Mouse (Mus musculus): ENCODE data around the gene Epha4. TPM values are rescaled to one million over a fixed set of nuclear protein-coding genes. Genes with fewer than 3 reads are reported as not detected.

The Epha4 gene
- polyA plus RNA-seq, 1 experiment, result 5.2 TPM

DNA sequence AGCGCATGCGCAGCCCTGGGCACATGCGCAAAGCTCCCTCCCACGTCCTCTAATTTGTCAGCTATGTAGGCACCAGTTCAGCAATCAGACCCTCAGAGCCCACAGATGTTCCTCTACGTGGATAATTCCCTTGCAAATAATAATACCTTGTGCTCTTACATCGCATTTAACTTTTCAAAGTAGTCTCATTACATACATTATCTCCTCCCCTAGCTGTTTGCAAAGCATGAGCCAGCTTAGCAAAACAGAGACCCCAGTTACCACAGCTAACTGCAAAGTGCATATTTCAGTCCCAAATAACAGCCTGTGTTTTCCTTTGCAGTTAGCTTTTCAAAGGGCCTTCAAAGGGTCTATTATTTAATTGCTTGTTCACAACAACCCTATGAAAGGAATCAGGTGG, 123.3 kb downstream of the Epha4 start:
- Histone ChIP-seq H3K27me3 (replicated peaks; ENCODE audit: control insufficient read depth, insufficient read depth, low read length) (no peaks in the 10 kb centered on the region), H3K4me1 (ENCODE audit: control insufficient read depth, insufficient read depth, low read length) (no peaks in the 10 kb centered on the region), H3K27ac (ENCODE audit: insufficient read depth, low read depth, low read length) (no peak overlapping the region), H3K4me3 (ENCODE audit: insufficient read depth, low read depth, low read length) (no peak overlapping the region), H3K36me3 (ENCODE audit: control insufficient read depth, insufficient read depth, low read length) (no peaks in the 10 kb centered on the region)
- 94% methylated on average over 6 of the region's 6 CpGs for WGBS
- no peak for TF ChIP-seq POLR2A (IDR thresholded peaks at IDR 0.05; ENCODE audit: low read depth, low read length)
- no peak for TF ChIP-seq CTCF (conservative IDR thresholded peaks at IDR 0.05; ENCODE audit: insufficient read depth, insufficient read length, low read depth, low read length)
- no peak for DNase-seq

DNA sequence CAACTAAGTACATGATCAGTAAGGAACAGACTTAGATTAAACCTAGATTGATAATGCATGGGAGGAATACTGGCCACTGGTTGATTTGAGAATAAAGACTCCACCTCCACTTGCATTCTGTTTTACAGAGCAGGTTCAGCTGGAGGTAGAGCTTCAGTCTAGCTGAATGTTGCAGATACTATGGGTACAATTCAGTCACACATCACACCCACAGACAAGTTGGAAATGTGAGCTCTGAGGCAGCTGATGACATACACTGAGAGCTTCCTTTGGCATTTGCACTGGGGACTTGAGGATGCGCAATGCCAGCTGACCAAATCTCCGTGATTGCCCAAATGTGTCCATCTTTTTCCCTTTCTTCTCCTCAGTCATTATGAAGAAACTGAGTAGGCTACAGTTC, 125.8 kb downstream of the Epha4 start:
- H3K4me1 ChIP-seq (ENCODE audit: control insufficient read depth, insufficient read depth, low read length), result no peaks in the 10 kb centered on the region
- H3K4me3 ChIP-seq (ENCODE audit: insufficient read depth, low read depth, low read length), result no peak overlapping the region
- TF ChIP-seq CTCF (conservative IDR thresholded peaks at IDR 0.05; ENCODE audit: insufficient read depth, insufficient read length, low read depth, low read length), result no peak
- no peak for TF ChIP-seq POLR2A (IDR thresholded peaks at IDR 0.05; ENCODE audit: low read depth, low read length)
- DNase-seq, result no peak
- H3K27me3 ChIP-seq (replicated peaks; ENCODE audit: control insufficient read depth, insufficient read depth, low read length), result no peaks in the 10 kb centered on the region
- no peaks in the 10 kb centered on the region for H3K36me3 ChIP-seq (ENCODE audit: control insufficient read depth, insufficient read depth, low read length)
- WGBS, result 92% methylated on average over 2 of the region's 2 CpGs
- H3K27ac ChIP-seq (ENCODE audit: insufficient read depth, low read depth, low read length), result no peak overlapping the region

DNA sequence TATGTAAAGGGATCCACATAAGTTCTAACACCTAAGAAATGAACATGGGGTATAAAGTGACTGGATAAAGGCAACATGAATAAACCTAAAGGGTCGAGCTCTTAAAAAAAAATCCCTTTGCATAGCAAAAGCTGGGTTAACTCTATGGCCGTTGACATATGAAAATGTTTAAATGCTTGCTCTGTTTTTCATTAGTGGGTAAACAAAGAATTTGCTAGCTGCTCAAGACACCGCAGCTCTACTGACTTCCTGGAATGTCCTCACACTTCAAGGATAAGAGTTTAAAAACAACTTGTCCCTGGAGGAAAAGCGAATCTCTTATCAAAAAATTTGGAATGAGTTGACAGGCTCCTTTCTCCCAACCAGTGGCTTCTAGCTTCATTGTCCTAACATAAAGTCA, 126.3 kb downstream of the Epha4 start:
- DNase-seq, result no peak
- TF ChIP-seq POLR2A (IDR thresholded peaks at IDR 0.05; ENCODE audit: low read depth, low read length) (no peak), CTCF (conservative IDR thresholded peaks at IDR 0.05; ENCODE audit: insufficient read depth, insufficient read length, low read depth, low read length) (no peak)
- WGBS, result 70% methylated on average over 4 of the region's 4 CpGs
- no peaks in the 10 kb centered on the region for H3K36me3 ChIP-seq (ENCODE audit: control insufficient read depth, insufficient read depth, low read length)
- H3K27ac ChIP-seq (ENCODE audit: insufficient read depth, low read depth, low read length), result no peak overlapping the region
- no peaks in the 10 kb centered on the region for H3K4me1 ChIP-seq (ENCODE audit: control insufficient read depth, insufficient read depth, low read length)
- H3K4me3 ChIP-seq (ENCODE audit: insufficient read depth, low read depth, low read length), result no peak overlapping the region
- H3K27me3 ChIP-seq (replicated peaks; ENCODE audit: control insufficient read depth, insufficient read depth, low read length), result no peaks in the 10 kb centered on the region

DNA sequence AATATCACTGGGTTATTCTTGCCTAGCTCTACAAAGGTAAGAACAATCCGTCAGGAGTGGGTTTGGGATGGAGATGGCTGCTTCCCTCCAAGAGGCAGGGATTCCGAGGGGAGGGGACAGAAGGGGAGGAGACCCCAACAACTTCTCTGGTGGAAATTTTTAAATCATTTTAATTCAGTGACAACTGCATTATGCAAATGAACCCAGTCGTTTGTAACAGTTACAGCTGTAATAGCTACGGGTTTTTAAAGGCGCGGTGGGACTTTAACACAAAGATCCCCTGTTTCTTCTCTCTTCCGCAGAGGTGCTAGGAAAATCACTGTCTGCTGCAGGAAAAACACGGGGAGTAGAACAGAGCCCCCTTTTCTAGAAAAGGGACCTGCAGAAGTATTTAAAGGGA, 129.3 kb downstream of the Epha4 start:
- TF ChIP-seq POLR2A (IDR thresholded peaks at IDR 0.05; ENCODE audit: low read depth, low read length) (no peak), CTCF (conservative IDR thresholded peaks at IDR 0.05; ENCODE audit: insufficient read depth, insufficient read length, low read depth, low read length) (no peak)
- no peak overlapping the region for H3K27ac ChIP-seq (ENCODE audit: insufficient read depth, low read depth, low read length)

DNA sequence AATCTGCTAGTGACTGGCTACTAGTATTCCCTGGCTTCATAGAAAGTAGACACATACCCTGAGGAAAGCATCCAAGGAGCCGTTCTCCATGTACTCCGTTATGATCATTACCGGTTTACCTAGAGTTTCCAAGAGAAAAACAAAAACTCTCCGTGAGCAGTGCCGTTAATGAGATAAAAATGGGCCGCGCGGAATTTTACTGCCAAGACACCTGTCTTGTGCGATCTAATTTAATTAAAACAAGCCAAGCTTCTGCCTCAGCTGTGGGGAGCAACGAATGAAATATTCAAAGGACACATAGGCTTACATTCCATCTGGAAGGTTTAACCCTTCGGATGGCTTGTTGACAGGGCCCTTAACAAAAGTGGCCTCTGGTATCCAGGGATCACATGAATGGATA, 131.4 kb downstream of the Epha4 start:
- H3K27ac ChIP-seq (ENCODE audit: insufficient read depth, low read depth, low read length), result no peak overlapping the region
- no peak overlapping the region for H3K4me3 ChIP-seq (ENCODE audit: insufficient read depth, low read depth, low read length)
- H3K36me3 ChIP-seq (ENCODE audit: control insufficient read depth, insufficient read depth, low read length), result no peaks in the 10 kb centered on the region
- no peaks in the 10 kb centered on the region for H3K4me1 ChIP-seq (ENCODE audit: control insufficient read depth, insufficient read depth, low read length)
- 87% methylated on average over 11 of the region's 11 CpGs for WGBS
- no peak for DNase-seq
- no peaks in the 10 kb centered on the region for H3K27me3 ChIP-seq (replicated peaks; ENCODE audit: control insufficient read depth, insufficient read depth, low read length)
- no peak for TF ChIP-seq POLR2A (IDR thresholded peaks at IDR 0.05; ENCODE audit: low read depth, low read length)
- no peak for TF ChIP-seq CTCF (conservative IDR thresholded peaks at IDR 0.05; ENCODE audit: insufficient read depth, insufficient read length, low read depth, low read length)

More for the DNA sequence above, 129.3 kb downstream of the Epha4 start:
- Histone ChIP-seq H3K4me1 (ENCODE audit: control insufficient read depth, insufficient read depth, low read length) (no peaks in the 10 kb centered on the region), H3K36me3 (ENCODE audit: control insufficient read depth, insufficient read depth, low read length) (no peaks in the 10 kb centered on the region), H3K27me3 (replicated peaks; ENCODE audit: control insufficient read depth, insufficient read depth, low read length) (no peaks in the 10 kb centered on the region), H3K4me3 (ENCODE audit: insufficient read depth, low read depth, low read length) (no peak overlapping the region)
- DNase-seq, result no peak
- WGBS, result 73% methylated on average over 8 of the region's 8 CpGs

DNA sequence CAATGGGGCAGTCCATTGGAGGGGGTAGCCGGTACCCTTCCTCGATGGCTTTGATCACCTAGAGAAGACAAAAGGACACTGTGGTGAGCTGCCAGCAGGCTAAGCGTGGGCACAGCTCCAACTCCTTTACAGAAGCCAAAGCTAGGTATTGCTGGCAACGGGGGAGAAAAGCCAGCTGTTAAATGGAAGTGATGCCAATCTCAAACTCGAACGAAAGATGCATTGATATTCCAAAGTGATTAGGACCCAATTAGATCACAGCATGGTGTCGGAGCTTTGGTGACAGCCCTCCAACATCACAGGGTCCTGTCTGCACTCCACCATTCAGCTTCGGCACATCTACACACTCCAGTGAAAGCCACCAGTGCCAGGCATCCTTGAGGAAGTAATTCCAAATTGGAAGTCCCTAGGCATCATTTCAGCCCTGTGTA, 137.3 kb downstream of the Epha4 start:
- Histone ChIP-seq H3K27ac (ENCODE audit: insufficient read depth, low read depth, low read length) (no peak overlapping the region), H3K4me1 (ENCODE audit: control insufficient read depth, insufficient read depth, low read length) (no peaks in the 10 kb centered on the region), H3K36me3 (ENCODE audit: control insufficient read depth, insufficient read depth, low read length) (peaks cover 1% of the 10 kb centered on the region; the same call in 1 of the 2 replicates), H3K4me3 (ENCODE audit: insufficient read depth, low read depth, low read length) (no peak overlapping the region), H3K27me3 (replicated peaks; ENCODE audit: control insufficient read depth, insufficient read depth, low read length) (no peaks in the 10 kb centered on the region)
- no peak for TF ChIP-seq CTCF (conservative IDR thresholded peaks at IDR 0.05; ENCODE audit: insufficient read depth, insufficient read length, low read depth, low read length)
- TF ChIP-seq POLR2A (IDR thresholded peaks at IDR 0.05; ENCODE audit: low read depth, low read length), result no peak
- WGBS, result 94% methylated on average over 8 of the region's 8 CpGs
- DNase-seq, result no peak

DNA sequence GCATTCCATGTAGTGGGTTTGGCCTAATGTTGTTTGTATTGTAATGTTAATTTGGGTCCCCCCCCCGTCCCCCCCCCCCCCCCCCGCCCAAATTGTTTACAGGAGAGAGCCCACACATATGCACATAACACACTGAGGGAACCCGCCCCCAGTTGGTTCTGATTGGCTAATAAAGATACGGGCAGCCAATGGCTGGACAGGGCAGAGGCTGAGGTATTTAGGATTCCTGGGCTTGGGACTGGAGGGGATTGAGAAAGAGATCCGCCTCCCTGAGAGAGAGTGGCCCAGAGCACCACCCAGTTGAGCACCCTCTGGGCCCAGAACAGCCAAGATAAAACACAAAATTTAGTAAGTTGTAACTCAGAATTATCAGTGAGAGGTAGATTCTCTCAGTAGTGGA, 140.8 kb downstream of the Epha4 start:
- H3K27me3 ChIP-seq (replicated peaks; ENCODE audit: control insufficient read depth, insufficient read depth, low read length), result no peaks in the 10 kb centered on the region
- 64% methylated on average over 5 of the region's 5 CpGs for WGBS
- no peak for DNase-seq
- H3K27ac ChIP-seq (ENCODE audit: insufficient read depth, low read depth, low read length), result no peak overlapping the region
- no peak overlapping the region for H3K4me3 ChIP-seq (ENCODE audit: insufficient read depth, low read depth, low read length)
- H3K4me1 ChIP-seq (ENCODE audit: control insufficient read depth, insufficient read depth, low read length), result 0 out of 2 replicates have a peak, but pooled peaks cover 2% of the 10 kb centered on the region
- H3K36me3 ChIP-seq (ENCODE audit: control insufficient read depth, insufficient read depth, low read length), result peaks cover 1% of the 10 kb centered on the region; the same call in 1 of the 2 replicates
- TF ChIP-seq POLR2A (IDR thresholded peaks at IDR 0.05; ENCODE audit: low read depth, low read length), result no peak
- TF ChIP-seq CTCF (conservative IDR thresholded peaks at IDR 0.05; ENCODE audit: insufficient read depth, insufficient read length, low read depth, low read length), result no peak
